Mouse (Mus musculus) gastrocnemius, adult 18-20 months (tissue): Measurements from ENCODE around the gene Ctbs. TPM values are rescaled to one million over a fixed set of nuclear protein-coding genes. Genes with fewer than 3 reads are reported as not detected.

Experiments used
- DNase-seq: peaks from one replicate; pipeline ENCODE4 v3.0.0; 2021; ENCODE audit warnings: low spot score
- long read RNA-seq, 2 experiments: library from polyadenylated mRNA; stranded (forward); transcript quantifications; one replicate each; pipeline ENCODE4 v2.0.0; 2021
- total RNA-seq, 2 experiments: library from RNA; stranded (reverse); gene quantifications; 2 replicates each; pipeline ENCODE4 v1.2.3; 2021

The Ctbs gene
- 1 to 10 TPM; 3.6 to 4.9 TPM for total RNA-seq
- long read RNA-seq, experiment 1, transcript Ctbs-202 (7 exons, 2,892 nt): major isoform, 6 of 10 reads
- long read RNA-seq, experiment 1, partial matches to known transcripts: 0 of 10 reads
- long read RNA-seq, experiment 1, other reads (novel, unspliced or antisense): 4 of 10 reads
- long read RNA-seq, experiment 2, transcript Ctbs-202 (7 exons, 2,892 nt): major isoform, 5 of 6 reads
- long read RNA-seq, experiment 2, partial matches to known transcripts: 0 of 6 reads
- long read RNA-seq, experiment 2, other reads (novel, unspliced or antisense): 1 of 6 reads

DNA sequence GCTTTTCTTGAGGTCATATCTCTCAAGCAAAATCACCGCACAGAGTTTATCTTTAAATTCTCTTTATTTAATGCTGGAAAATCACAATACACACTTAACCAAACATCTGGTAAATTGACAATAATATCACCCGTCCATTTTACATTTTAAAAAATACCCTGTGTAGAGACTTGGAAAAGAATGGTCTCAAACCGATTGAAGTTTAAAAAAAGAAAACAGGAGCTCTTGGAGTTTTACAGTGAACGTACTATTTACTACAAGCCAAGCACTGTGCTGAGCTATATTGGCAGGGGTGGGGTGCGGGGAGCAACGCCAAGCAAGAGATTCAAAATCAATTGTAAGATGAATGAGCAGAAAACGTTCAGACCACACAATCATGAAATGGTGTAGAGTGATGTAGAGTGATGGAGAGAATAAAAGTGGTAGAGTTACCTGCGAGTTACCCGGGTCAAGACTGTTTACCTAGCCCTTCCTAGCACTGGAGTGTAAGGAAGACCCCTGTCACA lies at the start of gene Ctbs:
TSS of gene Ctbs (plus strand) at position 51 of the 506 bp plus-strand sequence.
- DNase-seq: no peak

- DNase-seq: no peak
These were observed 45.8 kb upstream of the Ctbs start for GRCm38 (mm10) chr3:146403770-146404169.

- peak; percentile 97 for DNase-seq
These were observed 45.0 kb upstream of the Ctbs start, which contains the start of gene Ssx2ip for GRCm38 (mm10) chr3:146404311-146405201. Ssx2ip (plus strand) TSS chr3:146404642.

DNA sequence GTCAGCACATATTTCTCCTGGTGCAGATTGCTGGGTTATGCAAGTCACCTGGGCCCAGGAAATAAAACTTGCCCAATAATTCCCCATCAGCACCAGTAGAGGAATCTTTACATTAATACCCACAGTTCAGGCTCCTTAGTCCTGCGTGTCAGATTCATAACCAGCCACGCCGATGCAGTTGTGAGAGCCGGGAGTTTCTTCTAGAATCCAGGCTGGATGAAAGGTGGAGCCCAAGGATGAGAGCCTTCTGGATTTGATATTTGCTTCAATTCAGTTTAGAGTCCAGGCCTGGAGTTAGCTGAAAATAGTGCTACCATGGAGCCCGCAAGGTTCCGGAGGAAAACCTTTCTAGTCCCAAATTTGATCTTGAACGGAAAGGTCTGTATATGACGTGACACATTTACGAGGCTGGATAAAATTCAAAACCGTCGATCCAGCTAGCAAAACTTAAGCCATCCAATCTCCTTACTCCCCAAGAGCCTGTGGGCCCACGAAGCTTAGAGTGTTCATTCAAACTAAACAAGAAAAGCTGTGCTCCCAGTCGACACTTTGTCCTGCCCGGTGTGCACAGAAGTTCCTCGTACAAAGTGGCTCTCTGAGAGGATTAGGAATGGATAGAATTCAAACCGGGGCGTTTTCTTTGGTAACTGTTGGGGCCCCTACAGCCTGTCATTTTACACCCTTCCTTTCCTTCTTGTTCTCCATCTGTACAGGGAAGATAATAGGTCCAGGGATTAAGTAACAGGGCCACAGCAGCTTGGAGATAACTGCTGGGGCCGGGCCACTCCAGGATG lies 44.2 kb upstream of the Ctbs start:
- peak; percentile 2 for DNase-seq

GRCm38 (mm10) chr3:146406007-146406341 lies 43.6 kb upstream of the Ctbs start:
- DNase-seq: no peak

- DNase-seq: no peak
These were observed 42.4 kb upstream of the Ctbs start for GRCm38 (mm10) chr3:146407086-146407721.

- no peak for DNase-seq
These were observed 39.5 kb upstream of the Ctbs start for GRCm38 (mm10) chr3:146410114-146410513.

- no peak for DNase-seq
These were observed 37.6 kb upstream of the Ctbs start for GRCm38 (mm10) chr3:146412008-146412407.

GRCm38 (mm10) chr3:146412480-146412879 lies 37.1 kb upstream of the Ctbs start:
- no peak for DNase-seq

GRCm38 (mm10) chr3:146413016-146413415 lies 36.6 kb upstream of the Ctbs start:
- no peak for DNase-seq

DNA sequence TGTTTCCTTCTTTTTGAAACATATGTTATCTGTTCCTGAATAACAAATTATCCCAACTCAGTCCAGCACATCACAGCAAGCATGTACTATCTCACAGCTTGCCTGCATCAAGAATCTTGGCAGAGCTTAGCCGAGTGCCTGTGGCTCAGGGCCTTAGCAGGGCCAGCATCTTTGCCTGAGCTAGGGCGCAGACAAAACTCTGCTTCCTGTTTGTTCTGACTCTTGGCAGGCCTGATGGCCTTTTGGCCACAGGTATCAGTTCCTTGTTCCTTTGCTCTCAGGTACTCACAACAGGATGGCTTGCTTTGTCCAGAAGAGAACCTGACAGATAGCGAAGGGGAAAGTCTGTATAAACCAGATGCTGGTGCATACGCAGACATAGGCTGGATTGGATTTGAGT lies 35.6 kb upstream of the Ctbs start:
- DNase-seq: no peak

- no peak for DNase-seq
These were observed 35.0 kb upstream of the Ctbs start for GRCm38 (mm10) chr3:146414555-146414954.

- no peak for DNase-seq
These were observed 31.7 kb upstream of the Ctbs start for GRCm38 (mm10) chr3:146417873-146418272.

DNA sequence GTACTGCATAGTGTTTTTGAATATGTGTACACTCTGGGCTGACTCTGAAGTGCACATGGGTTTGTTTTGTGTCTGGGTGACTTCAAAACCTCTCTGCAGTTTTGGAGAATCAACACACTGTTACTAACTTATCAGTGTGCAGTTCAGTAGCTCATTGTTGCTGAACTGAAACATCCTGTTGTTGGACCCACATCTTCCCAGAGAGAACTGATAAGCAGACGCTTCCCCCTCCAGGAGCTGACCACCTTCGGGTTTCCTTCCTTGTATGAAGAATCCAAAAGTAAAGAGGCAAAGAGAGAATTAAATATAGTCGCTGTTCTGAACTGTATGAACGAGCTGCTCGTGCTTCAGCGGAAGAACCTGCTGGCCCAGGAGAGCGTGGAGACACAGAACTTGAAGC lies 30.7 kb upstream of the Ctbs start:
- DNase-seq: no peak

DNA sequence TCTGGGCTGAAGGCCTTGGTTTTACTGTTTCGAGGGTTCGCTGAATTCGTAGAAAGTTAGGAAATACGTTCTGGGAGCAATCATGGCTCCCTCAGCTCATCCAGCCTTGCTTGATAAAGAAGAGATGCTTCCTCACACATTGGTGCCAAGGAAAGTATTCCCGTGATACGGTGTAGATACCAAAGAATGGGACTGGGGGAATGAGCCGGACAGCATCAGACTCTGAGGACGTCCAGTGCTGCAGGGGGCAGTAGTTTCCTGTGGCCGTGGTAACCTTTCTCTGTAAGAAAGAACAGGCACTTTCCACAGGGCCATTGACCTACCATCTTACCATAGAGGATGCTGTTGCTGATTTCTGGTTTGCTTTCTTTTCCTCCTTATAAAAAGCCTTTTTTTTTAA lies 30.1 kb upstream of the Ctbs start:
- DNase-seq: no peak

DNA sequence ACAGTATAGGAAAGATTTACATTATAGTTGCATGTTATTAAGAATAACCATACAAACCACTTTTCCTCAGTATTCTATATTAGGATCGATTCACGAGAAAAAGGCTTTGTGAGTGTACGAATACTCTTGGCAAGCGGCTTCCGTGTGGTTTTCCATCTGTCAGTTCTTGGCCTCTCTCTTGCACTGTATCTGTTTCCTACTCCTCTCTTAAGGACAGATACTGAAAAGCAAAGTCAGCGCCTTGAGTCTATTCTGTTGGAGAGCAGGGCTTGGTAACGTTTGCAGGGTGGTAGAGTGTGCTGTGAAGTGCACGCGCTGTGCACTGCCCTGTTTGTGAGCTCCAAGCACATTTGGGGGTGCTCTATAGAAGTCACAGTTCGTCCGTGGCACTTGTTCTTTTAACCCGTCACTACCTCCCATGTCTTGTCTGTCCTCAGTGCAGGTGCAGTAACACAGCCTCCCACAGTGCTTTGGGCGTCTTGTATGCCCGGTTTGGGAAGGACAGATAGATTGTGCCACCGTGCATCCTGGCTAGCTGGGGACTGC lies 29.5 kb upstream of the Ctbs start:
- no peak for DNase-seq

- DNase-seq: no peak
These were observed 27.8 kb upstream of the Ctbs start for GRCm38 (mm10) chr3:146421787-146422186.

DNA sequence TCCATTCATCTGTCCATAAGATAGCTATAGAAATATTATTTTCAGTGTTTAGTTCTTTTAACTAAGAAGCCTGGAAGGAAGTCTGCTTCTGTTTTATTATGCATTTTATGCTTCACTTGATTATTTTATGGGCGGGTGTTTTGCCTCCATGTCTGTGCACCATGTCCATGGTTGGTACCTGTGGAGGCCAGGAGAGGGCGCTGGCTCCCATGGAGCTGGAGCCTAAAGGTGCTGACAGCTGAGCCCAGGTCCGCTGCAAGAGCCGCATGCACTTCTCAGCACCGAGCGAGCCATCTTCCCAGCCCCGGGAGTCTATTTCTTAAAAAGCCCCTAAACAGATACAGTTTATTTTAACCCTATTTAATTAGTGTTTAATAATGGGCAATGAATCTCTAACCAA lies 25.9 kb upstream of the Ctbs start:
- no peak for DNase-seq

DNA sequence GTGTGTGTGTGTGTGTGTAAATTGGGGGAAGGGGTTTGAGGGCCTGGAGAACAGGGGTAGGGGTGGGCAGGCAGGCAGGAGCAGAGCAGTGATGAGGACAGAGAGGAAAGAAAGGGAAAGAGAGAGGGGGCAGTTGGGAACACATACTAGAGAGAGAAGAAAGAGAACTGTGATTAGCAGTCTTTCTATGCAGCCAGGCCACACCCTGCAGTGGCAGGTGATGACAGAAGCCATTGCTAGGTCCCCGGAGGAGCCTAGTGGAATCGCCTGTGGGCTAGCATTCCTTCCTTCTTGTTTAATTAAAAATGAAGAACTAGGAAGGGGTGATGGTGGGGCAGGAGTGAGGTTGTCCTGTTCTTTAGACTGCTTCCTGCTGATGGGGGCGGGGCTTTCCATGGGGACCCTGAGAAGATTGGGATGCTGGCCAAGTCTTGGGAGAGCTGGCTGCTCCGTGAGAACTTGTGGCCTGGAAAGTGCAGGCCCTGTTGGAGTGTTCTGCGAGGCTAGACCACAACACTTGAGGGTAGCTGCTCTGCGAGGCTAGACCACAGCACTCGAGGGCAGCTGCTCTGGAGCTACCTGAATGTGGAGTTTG lies 25.2 kb upstream of the Ctbs start:
- DNase-seq: no peak

GRCm38 (mm10) chr3:146425902-146426301 lies 23.7 kb upstream of the Ctbs start:
- no peak for DNase-seq

DNA sequence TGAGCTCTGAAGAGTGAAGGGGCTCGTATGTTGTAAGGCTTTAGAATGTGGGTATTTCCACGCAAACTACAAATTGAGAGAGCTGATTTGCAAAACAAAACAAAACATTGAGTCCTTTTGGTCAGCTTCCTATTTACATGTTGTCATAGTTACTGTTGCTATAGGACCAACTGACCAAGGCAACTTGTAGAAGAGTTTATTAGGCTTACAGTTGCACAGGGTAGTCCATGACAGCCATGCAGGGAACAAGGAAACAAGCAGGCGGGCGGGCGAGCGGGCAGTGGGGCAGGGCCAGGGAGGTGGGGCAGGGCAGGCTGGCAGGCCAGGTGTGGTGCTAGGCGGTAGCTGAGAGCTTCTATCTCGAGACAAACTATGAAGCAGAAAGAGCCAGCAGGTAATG lies 23.1 kb upstream of the Ctbs start:
- DNase-seq: no peak
